Mouse (Mus musculus): ENCODE results near the gene Hmcn1. TPM values are rescaled to one million over a fixed set of nuclear protein-coding genes. Genes with fewer than 3 reads are reported as not detected.

Hmcn1 gene
- polyA plus RNA-seq, 1 experiment from 2014 or later = 2.0 TPM

DNA sequence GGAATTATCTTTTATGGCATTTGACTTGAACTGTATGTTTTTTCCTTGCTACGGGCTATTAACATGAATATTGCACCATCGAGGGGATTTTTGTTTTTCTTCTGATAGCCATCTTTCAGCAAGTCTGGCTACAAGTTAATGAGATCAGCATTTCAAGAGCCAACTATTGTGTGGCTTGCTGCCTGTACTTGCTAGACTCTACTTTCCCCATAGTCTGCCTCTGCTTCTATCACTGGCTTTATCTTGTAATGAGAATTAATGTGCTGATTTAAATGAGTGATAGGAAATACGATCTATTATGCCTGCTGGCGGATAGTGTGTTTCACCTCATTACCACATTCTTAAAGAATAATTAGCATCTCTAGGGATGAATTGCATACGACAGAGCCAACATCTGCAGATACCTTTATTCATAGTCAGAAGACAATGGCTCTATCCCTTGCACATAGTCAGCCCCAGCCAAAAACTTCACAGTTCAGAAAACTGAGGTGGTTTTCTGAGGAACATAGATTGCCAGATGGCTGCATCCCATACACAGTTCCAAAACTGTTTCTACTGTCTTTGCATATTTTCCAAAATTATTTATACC lies 33.7 kb downstream of the Hmcn1 start:
- Histone ChIP-seq H3K4me3 (ENCODE audit: low read depth, low read length) (no peak overlapping the region), H3K9ac (ENCODE audit: low read depth, low read length) (no peak overlapping the region), H3K4me2 (ENCODE audit: low read length) (no peak overlapping the region), H3K27me3 (ENCODE audit: control insufficient read depth, insufficient read depth, low read depth, low read length) (no peaks in the 10 kb centered on the region), H3K36me3 (ENCODE audit: control insufficient read depth, insufficient read depth, low read length) (no peaks in the 10 kb centered on the region), H3K27ac (ENCODE audit: low read length) (no peak overlapping the region), H3K4me1 (ENCODE audit: control insufficient read depth, insufficient read depth, low read length) (no peaks in the 10 kb centered on the region), H3K9me3 (replicated peaks; ENCODE audit: control insufficient read depth, low read length, poor library complexity, severe bottlenecking) (no peaks in the 10 kb centered on the region)
- WGBS = 59% methylated on average over 5 of the region's 5 CpGs
- ATAC-seq = no peak

DNA sequence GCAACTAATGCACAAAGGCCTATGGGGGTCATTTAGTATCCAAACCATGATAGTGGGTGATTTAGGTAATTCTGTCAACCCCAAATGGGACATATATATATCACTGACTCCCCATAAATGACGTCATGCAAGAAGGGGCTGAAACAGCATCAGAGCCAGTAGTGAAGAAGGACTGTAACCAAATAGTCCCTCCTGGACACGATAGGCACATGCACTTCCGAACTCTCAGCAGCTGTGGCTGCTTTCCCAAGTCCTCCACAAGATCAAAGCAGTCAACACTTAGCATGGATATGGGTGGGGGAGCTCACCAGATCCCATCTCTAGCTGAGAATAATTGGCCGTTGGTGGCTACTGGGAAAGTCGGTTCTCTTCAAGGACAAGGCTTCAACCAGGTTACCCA lies 42.2 kb downstream of the Hmcn1 start:
- Histone ChIP-seq H3K4me2 (ENCODE audit: low read length) (no peak overlapping the region), H3K4me1 (ENCODE audit: control insufficient read depth, insufficient read depth, low read length) (no peaks in the 10 kb centered on the region), H3K36me3 (ENCODE audit: control insufficient read depth, insufficient read depth, low read length) (no peaks in the 10 kb centered on the region), H3K9ac (ENCODE audit: low read depth, low read length) (no peak overlapping the region), H3K27ac (ENCODE audit: low read length) (no peak overlapping the region), H3K9me3 (replicated peaks; ENCODE audit: control insufficient read depth, low read length, poor library complexity, severe bottlenecking) (no peaks in the 10 kb centered on the region), H3K27me3 (ENCODE audit: control insufficient read depth, insufficient read depth, low read depth, low read length) (no peaks in the 10 kb centered on the region), H3K4me3 (ENCODE audit: low read depth, low read length) (no peak overlapping the region)
- WGBS = 95% methylated on average over 5 of the region's 5 CpGs
- ATAC-seq = no peak

DNA sequence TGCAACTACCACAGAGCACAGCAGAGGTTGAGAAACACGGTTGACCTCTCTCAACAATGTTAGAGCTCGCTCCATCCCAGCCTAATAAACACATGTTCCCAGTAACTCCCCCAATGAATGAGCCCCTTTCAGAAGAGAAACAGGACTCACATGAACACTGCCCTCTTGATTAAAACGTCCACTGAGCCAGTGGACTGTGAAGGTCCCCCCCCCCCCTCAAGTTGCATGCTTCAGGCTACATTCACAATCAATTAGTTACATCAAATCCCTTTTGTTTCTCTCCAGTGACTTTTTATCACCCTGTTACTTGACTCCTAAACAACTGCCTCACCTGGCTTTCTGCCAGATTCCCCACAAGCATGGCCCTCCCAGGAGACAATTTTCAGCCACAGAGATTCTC lies 43.2 kb downstream of the Hmcn1 start:
- no peak overlapping the region for H3K4me2 ChIP-seq (ENCODE audit: low read length)
- H3K27ac ChIP-seq (ENCODE audit: low read length) = no peak overlapping the region
- WGBS = 11% methylated on average over 3 of the region's 3 CpGs
- no peak for ATAC-seq
- no peaks in the 10 kb centered on the region for H3K4me1 ChIP-seq (ENCODE audit: control insufficient read depth, insufficient read depth, low read length)
- H3K9me3 ChIP-seq (replicated peaks; ENCODE audit: control insufficient read depth, low read length, poor library complexity, severe bottlenecking) = no peaks in the 10 kb centered on the region
- H3K4me3 ChIP-seq (ENCODE audit: low read depth, low read length) = no peak overlapping the region
- H3K9ac ChIP-seq (ENCODE audit: low read depth, low read length) = no peak overlapping the region
- no peaks in the 10 kb centered on the region for H3K27me3 ChIP-seq (ENCODE audit: control insufficient read depth, insufficient read depth, low read depth, low read length)
- H3K36me3 ChIP-seq (ENCODE audit: control insufficient read depth, insufficient read depth, low read length) = no peaks in the 10 kb centered on the region

DNA sequence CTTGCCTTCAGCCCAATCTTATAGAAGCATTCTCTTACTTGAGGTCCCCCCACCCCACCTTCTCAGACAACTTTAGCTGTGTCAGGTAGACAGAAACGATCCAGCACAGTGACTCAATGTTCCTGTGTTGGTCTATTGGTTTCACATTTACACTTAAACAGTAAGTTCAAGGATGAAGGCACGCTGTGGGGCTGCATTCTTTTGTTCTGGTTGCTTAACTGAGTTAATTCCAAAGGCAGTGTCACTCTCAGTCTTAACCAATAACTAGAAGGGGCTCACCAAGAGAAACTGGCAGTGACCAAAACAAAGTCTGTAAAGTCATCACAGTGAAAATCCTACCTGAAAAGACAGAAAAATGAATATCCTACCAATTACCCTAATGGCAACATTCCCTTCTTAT lies 44.3 kb downstream of the Hmcn1 start:
- Histone ChIP-seq H3K9me3 (replicated peaks; ENCODE audit: control insufficient read depth, low read length, poor library complexity, severe bottlenecking) (no peaks in the 10 kb centered on the region), H3K9ac (ENCODE audit: low read depth, low read length) (no peak overlapping the region), H3K27me3 (ENCODE audit: control insufficient read depth, insufficient read depth, low read depth, low read length) (no peaks in the 10 kb centered on the region), H3K4me3 (ENCODE audit: low read depth, low read length) (no peak overlapping the region), H3K4me2 (ENCODE audit: low read length) (no peak overlapping the region), H3K27ac (ENCODE audit: low read length) (no peak overlapping the region), H3K4me1 (ENCODE audit: control insufficient read depth, insufficient read depth, low read length) (no peaks in the 10 kb centered on the region), H3K36me3 (ENCODE audit: control insufficient read depth, insufficient read depth, low read length) (no peaks in the 10 kb centered on the region)
- ATAC-seq = no peak
- 69% methylated on average over 2 of the region's 2 CpGs for WGBS

DNA sequence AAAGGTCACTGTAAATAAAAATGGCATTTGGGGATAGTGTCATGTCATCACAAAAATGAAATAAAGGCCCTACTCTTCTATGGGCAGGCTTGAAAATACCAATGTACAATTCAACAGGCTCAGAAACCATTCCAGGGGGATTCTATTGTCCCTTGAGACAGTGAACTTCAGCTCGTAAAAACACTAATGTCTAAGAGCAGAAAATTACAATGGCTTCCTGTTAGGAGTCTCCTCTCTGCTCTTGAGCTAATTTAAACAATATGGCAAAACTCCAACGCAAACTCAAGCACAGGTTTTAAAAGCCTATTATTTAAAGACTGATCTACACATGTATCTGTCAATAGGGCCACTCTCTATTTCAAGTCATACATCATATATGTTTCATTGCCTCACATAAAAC lies 49.6 kb downstream of the Hmcn1 start:
- no peaks in the 10 kb centered on the region for H3K36me3 ChIP-seq (ENCODE audit: control insufficient read depth, insufficient read depth, low read length)
- H3K27ac ChIP-seq (ENCODE audit: low read length) = no peak overlapping the region
- no peaks in the 10 kb centered on the region for H3K4me1 ChIP-seq (ENCODE audit: control insufficient read depth, insufficient read depth, low read length)
- no peaks in the 10 kb centered on the region for H3K27me3 ChIP-seq (ENCODE audit: control insufficient read depth, insufficient read depth, low read depth, low read length)
- WGBS = 36% methylated on average over 2 of the region's 2 CpGs
- no peak overlapping the region for H3K4me3 ChIP-seq (ENCODE audit: low read depth, low read length)
- H3K9me3 ChIP-seq (replicated peaks; ENCODE audit: control insufficient read depth, low read length, poor library complexity, severe bottlenecking) = no peaks in the 10 kb centered on the region
- no peak overlapping the region for H3K9ac ChIP-seq (ENCODE audit: low read depth, low read length)
- ATAC-seq = no peak
- H3K4me2 ChIP-seq (ENCODE audit: low read length) = no peak overlapping the region

DNA sequence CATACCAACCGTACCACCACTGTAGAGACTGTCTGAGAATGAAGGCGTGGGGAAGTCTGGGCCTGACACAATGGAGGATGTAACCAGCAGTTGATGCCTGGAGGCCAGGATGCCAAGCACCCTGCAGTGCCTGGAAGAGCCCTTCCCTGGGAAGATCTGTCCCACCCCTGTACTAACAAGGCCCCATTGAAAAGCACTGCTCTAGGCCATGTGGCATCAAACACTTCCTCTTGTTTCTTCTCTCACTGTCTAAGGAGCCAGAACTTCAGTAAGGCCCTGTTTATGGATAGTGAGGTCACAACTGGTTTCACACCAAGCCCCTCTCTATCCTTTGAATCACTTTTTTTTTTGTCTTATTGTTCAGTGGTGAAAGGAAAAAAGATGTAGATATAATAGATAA lies 51.1 kb downstream of the Hmcn1 start:
- H3K27me3 ChIP-seq (ENCODE audit: control insufficient read depth, insufficient read depth, low read depth, low read length) = no peaks in the 10 kb centered on the region
- no peak overlapping the region for H3K9ac ChIP-seq (ENCODE audit: low read depth, low read length)
- H3K27ac ChIP-seq (ENCODE audit: low read length) = no peak overlapping the region
- no peak overlapping the region for H3K4me3 ChIP-seq (ENCODE audit: low read depth, low read length)
- H3K9me3 ChIP-seq (replicated peaks; ENCODE audit: control insufficient read depth, low read length, poor library complexity, severe bottlenecking) = no peaks in the 10 kb centered on the region
- no peaks in the 10 kb centered on the region for H3K4me1 ChIP-seq (ENCODE audit: control insufficient read depth, insufficient read depth, low read length)
- no peak for ATAC-seq
- WGBS = 81% methylated on average over 2 of the region's 2 CpGs
- H3K36me3 ChIP-seq (ENCODE audit: control insufficient read depth, insufficient read depth, low read length) = no peaks in the 10 kb centered on the region
- no peak overlapping the region for H3K4me2 ChIP-seq (ENCODE audit: low read length)

DNA sequence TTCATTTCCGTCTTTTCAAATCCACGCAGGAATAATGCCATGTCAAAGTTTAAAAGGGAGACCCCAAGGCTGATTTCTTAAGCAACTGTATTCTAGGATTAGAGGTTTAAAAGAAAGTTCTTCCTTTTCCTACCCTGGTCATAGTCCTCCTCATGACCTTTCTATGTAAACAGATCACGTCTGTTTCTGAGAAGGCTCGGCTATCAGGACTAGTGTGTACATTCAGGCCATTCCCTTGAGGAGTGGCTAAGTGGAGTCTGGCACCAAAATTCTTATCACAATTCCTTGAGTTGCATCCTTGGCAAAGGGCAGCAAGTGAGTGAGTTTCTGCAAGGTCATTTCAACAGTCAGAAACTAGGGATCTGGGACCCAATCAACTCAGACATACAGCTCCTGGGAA lies 56.4 kb downstream of the Hmcn1 start:
- Histone ChIP-seq H3K27ac (ENCODE audit: low read length) (no peak overlapping the region), H3K9ac (ENCODE audit: low read depth, low read length) (no peak overlapping the region), H3K4me1 (ENCODE audit: control insufficient read depth, insufficient read depth, low read length) (no peaks in the 10 kb centered on the region), H3K9me3 (replicated peaks; ENCODE audit: control insufficient read depth, low read length, poor library complexity, severe bottlenecking) (no peaks in the 10 kb centered on the region), H3K27me3 (ENCODE audit: control insufficient read depth, insufficient read depth, low read depth, low read length) (no peaks in the 10 kb centered on the region), H3K4me3 (ENCODE audit: low read depth, low read length) (no peak overlapping the region), H3K4me2 (ENCODE audit: low read length) (no peak overlapping the region), H3K36me3 (ENCODE audit: control insufficient read depth, insufficient read depth, low read length) (no peaks in the 10 kb centered on the region)
- WGBS = 88% methylated on average over 4 of the region's 4 CpGs
- no peak for ATAC-seq

DNA sequence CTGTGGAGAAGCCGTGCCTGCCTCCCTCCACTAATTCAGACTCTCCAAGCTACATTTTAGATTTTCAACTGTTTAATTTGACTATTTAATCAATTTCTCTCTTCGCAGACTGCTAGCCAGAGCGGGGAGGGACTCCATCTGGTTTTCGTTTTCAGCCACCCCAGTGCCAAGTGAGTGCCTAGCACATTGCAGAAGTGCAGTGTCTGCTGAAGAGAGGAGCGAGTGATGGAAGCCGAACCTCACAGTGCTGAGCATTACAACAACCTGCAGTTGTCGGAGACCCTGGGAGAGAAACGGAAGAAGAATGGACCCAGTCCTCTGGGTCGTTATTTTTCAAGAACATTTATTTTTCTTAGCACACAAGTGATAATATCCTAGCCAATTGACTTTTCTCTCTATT lies 59.6 kb downstream of the Hmcn1 start:
- no peak overlapping the region for H3K4me2 ChIP-seq (ENCODE audit: low read length)
- no peak for ATAC-seq
- no peak overlapping the region for H3K9ac ChIP-seq (ENCODE audit: low read depth, low read length)
- H3K4me1 ChIP-seq (ENCODE audit: control insufficient read depth, insufficient read depth, low read length) = no peaks in the 10 kb centered on the region
- H3K4me3 ChIP-seq (ENCODE audit: low read depth, low read length) = no peak overlapping the region
- H3K27me3 ChIP-seq (ENCODE audit: control insufficient read depth, insufficient read depth, low read depth, low read length) = no peaks in the 10 kb centered on the region
- H3K36me3 ChIP-seq (ENCODE audit: control insufficient read depth, insufficient read depth, low read length) = no peaks in the 10 kb centered on the region
- WGBS = 65% methylated on average over 9 of the region's 9 CpGs
- no peak overlapping the region for H3K27ac ChIP-seq (ENCODE audit: low read length)
- no peaks in the 10 kb centered on the region for H3K9me3 ChIP-seq (replicated peaks; ENCODE audit: control insufficient read depth, low read length, poor library complexity, severe bottlenecking)

DNA sequence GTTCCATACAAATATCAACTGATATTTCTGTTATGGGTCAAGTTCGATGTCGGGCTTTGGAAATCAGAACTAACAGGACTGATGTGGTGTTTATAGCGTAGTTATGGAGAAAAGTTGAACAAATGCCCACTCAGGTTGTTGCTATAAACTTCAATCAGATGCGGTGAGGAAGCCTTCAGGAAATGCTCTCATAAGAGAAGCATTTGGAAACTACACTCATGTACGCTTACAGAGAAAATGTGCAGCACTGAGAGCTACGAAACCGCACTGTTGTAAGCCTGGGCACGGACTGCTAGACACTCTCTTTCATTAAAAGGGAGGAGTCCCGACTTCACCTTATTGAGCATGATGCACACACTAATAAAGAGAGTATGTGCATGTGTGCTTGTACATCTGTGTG lies 72.4 kb downstream of the Hmcn1 start:
- Histone ChIP-seq H3K4me2 (ENCODE audit: low read length) (no peak overlapping the region), H3K9me3 (replicated peaks; ENCODE audit: control insufficient read depth, low read length, poor library complexity, severe bottlenecking) (no peaks in the 10 kb centered on the region), H3K4me3 (ENCODE audit: low read depth, low read length) (no peak overlapping the region), H3K9ac (ENCODE audit: low read depth, low read length) (no peak overlapping the region), H3K4me1 (ENCODE audit: control insufficient read depth, insufficient read depth, low read length) (no peaks in the 10 kb centered on the region), H3K27me3 (ENCODE audit: control insufficient read depth, insufficient read depth, low read depth, low read length) (no peaks in the 10 kb centered on the region), H3K27ac (ENCODE audit: low read length) (no peak overlapping the region), H3K36me3 (ENCODE audit: control insufficient read depth, insufficient read depth, low read length) (no peaks in the 10 kb centered on the region)
- no peak for ATAC-seq
- WGBS = 86% methylated on average over 9 of the region's 9 CpGs

Data from midbrain, embryonic 16.5 days (tissue).